Mouse (Mus musculus): Measurements from ENCODE around the gene Bbip1. TPM values are rescaled to one million over a fixed set of nuclear protein-coding genes. Genes with fewer than 3 reads are reported as not detected.

Gene Bbip1
- total RNA-seq, 1 experiment = 21.9 TPM

DNA sequence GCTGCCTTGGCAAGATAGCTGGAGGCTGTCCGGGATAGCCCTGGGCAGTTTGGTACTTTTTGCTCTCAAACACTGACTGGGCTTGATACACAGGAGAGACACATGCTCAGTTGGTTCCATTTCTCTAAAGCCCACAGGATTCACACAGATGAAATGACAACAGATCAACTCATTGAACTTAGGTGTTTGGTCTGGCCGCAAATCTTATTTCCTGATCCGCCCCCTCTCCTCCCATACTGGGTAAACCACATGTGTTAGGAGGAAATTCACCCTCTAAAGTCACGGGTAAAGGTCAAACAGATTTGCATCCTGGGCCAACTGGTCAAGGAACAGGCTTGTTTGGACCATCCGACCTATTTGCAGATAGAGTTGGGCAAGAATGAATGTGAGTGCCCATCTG lies 54.9 kb downstream of the Bbip1 start:
- no peak for DNase-seq (ENCODE audit: low read depth, low spot score)
- in situ Hi-C loops (cut with MboI; ENCODE audit: low sequenced_read_pairs in 2 of 2, unreplicated experiment in 2 of 2) = no loop called here
- Histone ChIP-seq H3K4me1 (ENCODE audit: control insufficient read depth in 2 of 2, insufficient read depth in 2 of 2, low read length in 2 of 2, poor library complexity in 1 of 2) (peaks cover 0 to 4% of the 10 kb centered on the region in 2 experiments; a peak in 1 of 4 replicates), H3K27ac (ENCODE audit: insufficient read depth, low read depth, low read length, poor library complexity, severe bottlenecking) (no peak overlapping the region), H3K9ac (ENCODE audit: insufficient read depth, low read depth, low read length, poor library complexity, severe bottlenecking) (no peak overlapping the region), H3K9me3 (ENCODE audit: control insufficient read depth, insufficient read depth, low read depth, low read length) (no peaks in the 10 kb centered on the region), H3K4me3 (ENCODE audit: insufficient read depth in 1 of 2, low read depth in 1 of 2, low read length in 2 of 2, poor library complexity in 1 of 2, severe bottlenecking in 1 of 2) (no peak overlapping the region), H3K36me3 (ENCODE audit: control insufficient read depth, insufficient read depth, low read length, poor library complexity, severe bottlenecking) (no peaks in the 10 kb centered on the region)
- TF ChIP-seq CHD2 (IDR thresholded peaks at IDR 0.05; ENCODE audit: low read depth, low read length) (no peak), ZNF384 (IDR thresholded peaks at IDR 0.05; ENCODE audit: low read depth, low read length) (no peak), ZC3H11A (IDR thresholded peaks at IDR 0.05; ENCODE audit: borderline replicate concordance, low read depth, low read length) (no peak), MAFK (IDR thresholded peaks at IDR 0.05; ENCODE audit: insufficient read depth, low read depth, low read length) (no peak), HCFC1 (IDR thresholded peaks at IDR 0.05; ENCODE audit: borderline replicate concordance, insufficient read depth, low read length) (no peak)

DNA sequence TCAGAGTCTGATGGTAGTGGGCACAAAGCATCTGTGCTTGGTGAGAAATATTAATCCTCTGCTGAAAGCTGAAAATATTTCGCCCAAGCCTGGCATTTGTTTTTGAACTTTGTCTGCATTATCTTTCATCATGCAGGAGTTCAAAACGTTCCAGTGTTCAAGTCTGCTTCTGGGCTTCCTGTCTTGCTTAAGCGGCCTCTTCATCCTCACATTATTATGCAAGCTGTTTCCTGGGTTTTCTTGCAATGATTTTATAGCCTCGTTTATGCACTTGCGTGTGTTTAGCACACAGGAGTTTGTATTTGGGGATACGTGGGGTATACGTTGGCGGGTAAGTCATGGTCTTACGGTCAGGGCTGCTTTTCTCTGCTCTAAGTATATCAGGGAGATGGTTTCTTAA lies 56.1 kb downstream of the Bbip1 start:
- Histone ChIP-seq H3K27ac (ENCODE audit: insufficient read depth, low read depth, low read length, poor library complexity, severe bottlenecking) (no peak overlapping the region), H3K4me3 (ENCODE audit: insufficient read depth in 1 of 2, low read depth in 1 of 2, low read length in 2 of 2, poor library complexity in 1 of 2, severe bottlenecking in 1 of 2) (no peak overlapping the region), H3K36me3 (ENCODE audit: control insufficient read depth, insufficient read depth, low read length, poor library complexity, severe bottlenecking) (no peaks in the 10 kb centered on the region), H3K9me3 (ENCODE audit: control insufficient read depth, insufficient read depth, low read depth, low read length) (no peaks in the 10 kb centered on the region), H3K4me1 (ENCODE audit: control insufficient read depth in 2 of 2, insufficient read depth in 2 of 2, low read length in 2 of 2, poor library complexity in 1 of 2) (peaks cover 0 to 4% of the 10 kb centered on the region in 2 experiments; a peak in 1 of 4 replicates), H3K9ac (ENCODE audit: insufficient read depth, low read depth, low read length, poor library complexity, severe bottlenecking) (no peak overlapping the region)
- TF ChIP-seq MAFK (IDR thresholded peaks at IDR 0.05; ENCODE audit: insufficient read depth, low read depth, low read length) (no peak), ZC3H11A (IDR thresholded peaks at IDR 0.05; ENCODE audit: borderline replicate concordance, low read depth, low read length) (no peak), CHD2 (IDR thresholded peaks at IDR 0.05; ENCODE audit: low read depth, low read length) (no peak), HCFC1 (IDR thresholded peaks at IDR 0.05; ENCODE audit: borderline replicate concordance, insufficient read depth, low read length) (no peak), ZNF384 (IDR thresholded peaks at IDR 0.05; ENCODE audit: low read depth, low read length) (no peak)
- no peak for DNase-seq (ENCODE audit: low read depth, low spot score)
- in situ Hi-C loops (cut with MboI; ENCODE audit: low sequenced_read_pairs in 2 of 2, unreplicated experiment in 2 of 2) = no loop called here

DNA sequence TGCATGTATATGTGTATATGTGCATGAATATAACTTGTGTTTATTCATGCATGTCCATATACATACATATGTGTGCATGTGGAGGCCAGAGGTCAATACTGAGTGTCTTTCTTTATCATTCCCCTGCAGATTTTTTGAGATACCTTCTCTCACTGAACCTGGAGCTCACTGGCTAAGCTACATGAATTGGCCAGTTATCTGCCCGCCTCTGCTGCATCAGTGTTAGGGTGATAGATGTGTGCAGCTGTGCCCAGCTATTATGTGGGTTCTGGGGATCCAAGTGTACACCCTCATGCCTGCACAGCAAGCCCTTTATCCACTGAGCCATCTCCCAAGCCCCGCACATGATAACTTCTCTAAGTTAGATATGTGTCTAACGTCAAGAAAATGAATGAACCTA lies 56.6 kb downstream of the Bbip1 start:
- no peak for TF ChIP-seq HCFC1 (IDR thresholded peaks at IDR 0.05; ENCODE audit: borderline replicate concordance, insufficient read depth, low read length)
- no peak for TF ChIP-seq ZC3H11A (IDR thresholded peaks at IDR 0.05; ENCODE audit: borderline replicate concordance, low read depth, low read length)
- no peak for TF ChIP-seq MAFK (IDR thresholded peaks at IDR 0.05; ENCODE audit: insufficient read depth, low read depth, low read length)
- no peak for DNase-seq (ENCODE audit: low read depth, low spot score)

DNA sequence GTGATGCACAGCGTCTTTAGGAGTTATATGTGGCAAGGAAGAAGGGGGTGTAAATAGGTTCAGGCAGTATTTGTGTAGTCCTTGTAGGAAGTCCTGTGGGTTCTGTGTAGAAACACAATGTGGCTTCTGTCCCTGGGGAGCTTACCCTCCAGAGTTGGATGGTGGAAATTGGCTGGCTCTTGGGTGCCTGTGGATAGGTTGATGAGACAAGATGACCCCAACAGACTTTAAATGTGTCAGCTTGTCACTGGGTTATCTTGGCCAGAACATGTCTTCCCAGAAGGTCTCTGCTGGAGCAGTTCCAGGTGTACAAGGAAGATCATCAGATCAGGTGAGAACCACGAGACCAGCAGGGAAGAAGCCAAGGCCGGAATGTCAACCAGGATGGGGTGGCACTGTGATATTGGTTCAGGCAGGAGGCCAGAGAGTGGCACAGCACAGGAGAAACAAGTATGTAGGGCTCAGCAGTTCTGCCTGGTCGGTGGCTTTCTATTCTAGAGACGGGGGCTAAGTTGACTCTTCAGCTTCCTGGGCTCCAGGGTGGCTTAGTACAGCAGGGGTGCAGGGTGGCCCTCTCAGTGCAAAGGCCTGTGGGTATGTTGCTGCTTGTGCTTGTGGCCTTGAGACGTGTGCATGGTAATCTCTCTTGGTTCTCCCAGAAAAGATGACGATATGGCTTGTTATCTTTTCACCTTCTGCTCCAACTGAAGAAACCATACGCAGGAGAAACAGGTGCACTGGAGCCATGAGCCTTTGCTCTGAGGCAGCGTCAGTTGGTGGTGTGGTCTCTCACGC lies 57.7 kb downstream of the Bbip1 start:
- no peak for DNase-seq (ENCODE audit: low read depth, low spot score)
- in situ Hi-C loops (cut with MboI; ENCODE audit: low sequenced_read_pairs in 2 of 2, unreplicated experiment in 2 of 2) = no loop called here

More for the DNA sequence above, 56.6 kb downstream of the Bbip1 start:
- Histone ChIP-seq H3K9ac (ENCODE audit: insufficient read depth, low read depth, low read length, poor library complexity, severe bottlenecking) (no peak overlapping the region), H3K4me1 (ENCODE audit: control insufficient read depth in 2 of 2, insufficient read depth in 2 of 2, low read length in 2 of 2, poor library complexity in 1 of 2) (peaks cover 0 to 4% of the 10 kb centered on the region in 2 experiments; a peak in 1 of 4 replicates), H3K27ac (ENCODE audit: insufficient read depth, low read depth, low read length, poor library complexity, severe bottlenecking) (no peak overlapping the region), H3K4me3 (ENCODE audit: insufficient read depth in 1 of 2, low read depth in 1 of 2, low read length in 2 of 2, poor library complexity in 1 of 2, severe bottlenecking in 1 of 2) (no peak overlapping the region), H3K9me3 (ENCODE audit: control insufficient read depth, insufficient read depth, low read depth, low read length) (no peaks in the 10 kb centered on the region), H3K36me3 (ENCODE audit: control insufficient read depth, insufficient read depth, low read length, poor library complexity, severe bottlenecking) (no peaks in the 10 kb centered on the region)
- in situ Hi-C loops (cut with MboI; ENCODE audit: low sequenced_read_pairs in 2 of 2, unreplicated experiment in 2 of 2) = no loop called here

More for the DNA sequence above, 57.7 kb downstream of the Bbip1 start:
- Histone ChIP-seq H3K27ac (ENCODE audit: insufficient read depth, low read depth, low read length, poor library complexity, severe bottlenecking) (no peak overlapping the region), H3K4me1 (ENCODE audit: control insufficient read depth in 2 of 2, insufficient read depth in 2 of 2, low read length in 2 of 2, poor library complexity in 1 of 2) (peaks cover 0 to 4% of the 10 kb centered on the region in 2 experiments; a peak in 1 of 4 replicates), H3K9me3 (ENCODE audit: control insufficient read depth, insufficient read depth, low read depth, low read length) (no peaks in the 10 kb centered on the region), H3K9ac (ENCODE audit: insufficient read depth, low read depth, low read length, poor library complexity, severe bottlenecking) (no peak overlapping the region), H3K36me3 (ENCODE audit: control insufficient read depth, insufficient read depth, low read length, poor library complexity, severe bottlenecking) (no peaks in the 10 kb centered on the region), H3K4me3 (ENCODE audit: insufficient read depth in 1 of 2, low read depth in 1 of 2, low read length in 2 of 2, poor library complexity in 1 of 2, severe bottlenecking in 1 of 2) (no peak overlapping the region)
- TF ChIP-seq ZC3H11A (IDR thresholded peaks at IDR 0.05; ENCODE audit: borderline replicate concordance, low read depth, low read length) (no peak), HCFC1 (IDR thresholded peaks at IDR 0.05; ENCODE audit: borderline replicate concordance, insufficient read depth, low read length) (no peak)
